32 mouse cellular contexts compared by ENCODE assay signal in genomic region chr6:93348141-93348540, GRCm38 (mm10).
"Had no signal": no experiment of that assay in that cellular context is flagged by ENCODE, and none has a peak within 500 bp of the region (broad histone marks: within the 10 kb centered on the region; RNA-seq: fewer than 3 reads in every experiment).

No protein-coding gene starts in this region.

- H3K27ac ChIP-seq: limb, embryonic 10.5 days; limb, embryonic 12.5 days; limb, embryonic 13.5 days; limb, embryonic 15.5 days; liver, embryonic 12.5 days; liver, embryonic 13.5 days; liver, embryonic 14.5 days; liver, embryonic 15.5 days; lung, embryonic 15.5 days; macrophage; midbrain, embryonic 10.5 days; midbrain, embryonic 12.5 days; midbrain, embryonic 13.5 days; midbrain, embryonic 15.5 days; neural tube, embryonic 12.5 days; neural tube, embryonic 13.5 days had no signal

- H3K36me3 ChIP-seq: limb, embryonic 10.5 days; limb, embryonic 12.5 days; limb, embryonic 13.5 days; limb, embryonic 15.5 days; liver, embryonic 12.5 days; liver, embryonic 13.5 days; liver, embryonic 15.5 days; lung, embryonic 15.5 days; midbrain, embryonic 10.5 days; midbrain, embryonic 12.5 days; midbrain, embryonic 13.5 days; midbrain, embryonic 15.5 days; neural tube, embryonic 12.5 days; neural tube, embryonic 13.5 days had no signal

- DNase-seq: left cerebral cortex, postnatal 4 days; liver; liver, embryonic 13.5 days; lung, adult 18-20 months; lung, adult 2 months; lung, embryonic 14.5 days; lung, postnatal 10 days; lung, postnatal 14 days; lung, postnatal 36 days; lung, postnatal 4 days; midbrain, embryonic 14.5 days had no signal

- H3K9ac ChIP-seq: limb, embryonic 12.5 days; limb, embryonic 13.5 days; limb, embryonic 15.5 days; liver, embryonic 12.5 days; liver, embryonic 13.5 days; liver, embryonic 14.5 days; liver, embryonic 15.5 days; lung, embryonic 14.5 days; lung, embryonic 15.5 days; midbrain, embryonic 12.5 days; midbrain, embryonic 13.5 days; midbrain, embryonic 15.5 days; neural tube, embryonic 12.5 days; neural tube, embryonic 13.5 days had no signal

- H3K4me1 ChIP-seq: limb, embryonic 10.5 days; limb, embryonic 12.5 days; limb, embryonic 13.5 days; limb, embryonic 15.5 days; liver, embryonic 12.5 days; liver, embryonic 13.5 days; liver, embryonic 15.5 days; lung, embryonic 15.5 days; megakaryocyte, embryonic 14.5 days; neural tube, embryonic 12.5 days had no signal

- H3K4me3 ChIP-seq: limb, embryonic 10.5 days; limb, embryonic 12.5 days; limb, embryonic 13.5 days; limb, embryonic 15.5 days; liver, embryonic 12.5 days; liver, embryonic 13.5 days; liver, embryonic 15.5 days; lung, embryonic 15.5 days; megakaryocyte, embryonic 14.5 days; midbrain, embryonic 10.5 days; midbrain, embryonic 12.5 days; midbrain, embryonic 13.5 days; midbrain, embryonic 15.5 days; myocyte; neural tube, embryonic 12.5 days; neural tube, embryonic 13.5 days had no signal

- H3K4me2 ChIP-seq: limb, embryonic 12.5 days; limb, embryonic 13.5 days; limb, embryonic 15.5 days; liver, embryonic 11.5 days; liver, embryonic 12.5 days; liver, embryonic 13.5 days; liver, embryonic 15.5 days; lung, embryonic 14.5 days; lung, embryonic 15.5 days; midbrain, embryonic 11.5 days; midbrain, embryonic 12.5 days; midbrain, embryonic 13.5 days; midbrain, embryonic 15.5 days; neural tube, embryonic 12.5 days; neural tube, embryonic 13.5 days had no signal

- H3K27me3 ChIP-seq: limb, embryonic 12.5 days; limb, embryonic 13.5 days; limb, embryonic 15.5 days; liver, embryonic 12.5 days; liver, embryonic 13.5 days; liver, embryonic 15.5 days; lung, embryonic 15.5 days; megakaryocyte, embryonic 14.5 days; midbrain, embryonic 12.5 days; midbrain, embryonic 13.5 days; midbrain, embryonic 15.5 days; neural tube, embryonic 12.5 days; neural tube, embryonic 13.5 days had no signal

- H3K9me3 ChIP-seq: limb, embryonic 10.5 days; limb, embryonic 12.5 days; limb, embryonic 13.5 days; limb, embryonic 15.5 days; liver, embryonic 12.5 days; liver, embryonic 13.5 days; liver, embryonic 15.5 days; lung, embryonic 15.5 days; midbrain, embryonic 10.5 days; midbrain, embryonic 12.5 days; midbrain, embryonic 13.5 days; midbrain, embryonic 15.5 days; neural tube, embryonic 12.5 days; neural tube, embryonic 13.5 days had no signal

- ATAC-seq: liver, embryonic 12.5 days; lung, postnatal 0 days; midbrain, embryonic 13.5 days; midbrain, embryonic 15.5 days; midbrain, embryonic 16.5 days had no signal
